Mouse (Mus musculus): ENCODE data around the gene Nrxn2. TPM values are rescaled to one million over a fixed set of nuclear protein-coding genes. Genes with fewer than 3 reads are reported as not detected.

Gene Nrxn2
- polyA plus RNA-seq, 1 experiment = 7.3 TPM

DNA sequence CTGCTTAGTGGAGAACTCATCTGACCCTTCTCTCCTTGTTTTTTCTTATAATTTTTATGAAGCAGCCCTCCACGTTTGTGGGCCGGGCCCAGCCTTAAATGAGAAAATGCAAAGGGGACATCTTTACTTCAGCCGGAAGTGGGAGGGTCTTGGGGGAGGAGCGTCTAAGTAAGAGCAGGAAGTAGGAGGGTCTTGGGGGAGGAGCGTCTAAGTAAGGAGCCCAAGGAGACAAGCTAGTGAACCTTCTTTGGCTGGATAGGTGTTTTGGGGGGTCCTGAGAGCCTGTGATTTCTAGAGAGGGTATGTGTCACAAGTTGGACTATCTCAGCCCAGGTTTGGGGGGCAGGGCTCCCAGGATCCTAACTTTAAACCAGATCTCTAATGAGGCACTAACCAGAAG lies 96.9 kb downstream of the Nrxn2 start:
- no peak for TF ChIP-seq CTCF (IDR thresholded peaks at IDR 0.05; ENCODE audit: insufficient read depth, low read length)
- TF ChIP-seq POLR2A (IDR thresholded peaks at IDR 0.05; ENCODE audit: borderline replicate concordance, extremely low read depth, low read depth, low read length) = no peak
- no peaks in the 10 kb centered on the region for H3K4me1 ChIP-seq (ENCODE audit: control insufficient read depth, insufficient read depth, low read length)
- WGBS = 51% methylated on average over 5 of the region's 5 CpGs
- DNase-seq = no peak
- no peak overlapping the region for H3K4me3 ChIP-seq (replicated peaks; ENCODE audit: extremely low read depth, low read depth, low read length)

DNA sequence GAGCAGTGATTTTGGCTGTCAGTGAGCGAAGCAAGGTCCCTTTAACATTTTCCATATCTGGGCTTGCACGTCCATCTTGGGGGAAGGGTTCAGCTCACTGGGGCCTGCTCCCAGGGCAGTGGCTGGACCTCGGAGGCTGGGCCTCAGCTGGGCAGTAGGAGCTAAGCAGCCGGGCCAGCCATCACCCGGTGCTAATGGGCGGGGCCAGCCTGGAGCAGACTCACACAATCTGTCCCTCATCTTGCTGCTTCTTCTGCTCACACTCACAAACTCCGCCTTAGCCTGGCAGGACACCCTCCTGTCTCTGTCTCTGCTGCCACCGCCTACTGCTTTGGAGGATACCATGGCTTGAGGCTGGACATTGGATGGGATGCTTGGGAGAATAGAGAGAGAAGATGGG lies 97.6 kb downstream of the Nrxn2 start:
- no peak for DNase-seq
- no peaks in the 10 kb centered on the region for H3K4me1 ChIP-seq (ENCODE audit: control insufficient read depth, insufficient read depth, low read length)
- TF ChIP-seq CTCF (IDR thresholded peaks at IDR 0.05; ENCODE audit: insufficient read depth, low read length) (no peak), POLR2A (IDR thresholded peaks at IDR 0.05; ENCODE audit: borderline replicate concordance, extremely low read depth, low read depth, low read length) (no peak)
- WGBS = 61% methylated on average over 8 of the region's 8 CpGs
- H3K4me3 ChIP-seq (replicated peaks; ENCODE audit: extremely low read depth, low read depth, low read length) = no peak overlapping the region

DNA sequence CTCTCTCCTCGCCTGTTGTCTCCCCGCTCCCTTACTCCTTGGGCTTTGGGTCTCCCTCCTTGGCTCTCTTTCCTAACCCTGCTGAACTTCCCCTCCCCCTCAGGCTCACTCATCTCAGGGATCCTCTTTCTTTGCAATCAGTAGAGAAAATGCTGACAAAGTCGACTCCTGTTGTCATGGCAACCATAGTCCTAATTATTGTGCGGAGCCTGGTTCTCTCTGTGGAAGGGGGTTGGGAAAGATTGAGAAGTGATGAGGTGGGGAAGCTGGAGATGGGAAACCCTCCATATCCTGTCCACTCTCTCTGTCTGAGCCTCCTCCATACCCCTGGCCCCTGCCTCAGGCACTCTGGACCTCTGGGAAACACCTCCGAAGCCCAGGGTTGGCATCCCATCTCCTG lies 100.1 kb downstream of the Nrxn2 start:
- Histone ChIP-seq H3K4me1 (ENCODE audit: control insufficient read depth, insufficient read depth, low read length) (no peaks in the 10 kb centered on the region), H3K4me3 (replicated peaks; ENCODE audit: extremely low read depth, low read depth, low read length) (no peak overlapping the region)
- no peak for DNase-seq
- 58% methylated on average over 5 of the region's 5 CpGs for WGBS
- no peak for TF ChIP-seq POLR2A (IDR thresholded peaks at IDR 0.05; ENCODE audit: borderline replicate concordance, extremely low read depth, low read depth, low read length)
- TF ChIP-seq CTCF (IDR thresholded peaks at IDR 0.05; ENCODE audit: insufficient read depth, low read length) = no peak

DNA sequence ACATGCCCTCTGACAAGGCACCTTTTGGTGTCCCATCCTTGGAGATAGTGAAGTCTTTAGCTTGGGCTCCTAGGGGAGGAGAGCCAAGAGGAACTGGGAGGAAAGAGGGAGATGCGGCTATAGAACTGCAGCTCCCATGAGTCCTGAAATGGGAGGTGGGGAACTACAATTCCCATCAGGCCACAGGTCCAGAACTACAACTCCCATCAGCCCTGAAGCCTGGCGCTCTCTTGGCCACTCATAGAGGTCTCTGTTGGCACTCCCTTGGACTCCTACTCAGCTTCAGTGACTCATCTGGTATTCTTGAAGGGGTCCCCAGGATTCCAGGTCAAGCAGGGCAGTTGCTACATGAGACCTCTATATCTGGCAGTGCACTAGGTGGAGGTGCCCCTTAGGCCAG lies 101.0 kb downstream of the Nrxn2 start:
- H3K4me1 ChIP-seq (ENCODE audit: control insufficient read depth, insufficient read depth, low read length) = no peaks in the 10 kb centered on the region
- 66% methylated on average over 2 of the region's 2 CpGs for WGBS
- no peak for DNase-seq
- no peak overlapping the region for H3K4me3 ChIP-seq (replicated peaks; ENCODE audit: extremely low read depth, low read depth, low read length)
- TF ChIP-seq CTCF (IDR thresholded peaks at IDR 0.05; ENCODE audit: insufficient read depth, low read length) (no peak), POLR2A (IDR thresholded peaks at IDR 0.05; ENCODE audit: borderline replicate concordance, extremely low read depth, low read depth, low read length) (no peak)

DNA sequence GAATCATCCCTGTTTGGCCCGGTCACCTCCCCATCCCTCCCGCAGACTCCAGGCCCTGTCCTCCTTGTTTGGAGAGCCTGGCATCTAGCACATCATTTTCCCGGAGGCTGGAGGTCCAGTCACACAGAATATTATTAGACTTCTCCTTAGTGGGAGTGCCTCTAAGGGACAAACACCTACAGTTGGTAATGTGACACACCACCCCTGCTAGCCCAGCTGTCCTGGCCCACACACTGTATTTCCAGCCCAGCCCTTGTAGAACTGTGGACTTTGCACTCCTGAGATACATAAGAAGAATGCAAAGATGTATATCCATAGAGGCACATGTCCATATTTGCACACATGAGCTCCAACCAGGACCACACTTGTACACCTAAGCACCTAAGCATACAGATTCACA lies 103.1 kb downstream of the Nrxn2 start:
- no peaks in the 10 kb centered on the region for H3K4me1 ChIP-seq (ENCODE audit: control insufficient read depth, insufficient read depth, low read length)
- no peak overlapping the region for H3K4me3 ChIP-seq (replicated peaks; ENCODE audit: extremely low read depth, low read depth, low read length)
- TF ChIP-seq CTCF (IDR thresholded peaks at IDR 0.05; ENCODE audit: insufficient read depth, low read length) (no peak), POLR2A (IDR thresholded peaks at IDR 0.05; ENCODE audit: borderline replicate concordance, extremely low read depth, low read depth, low read length) (no peak)
- WGBS = 72% methylated on average over 3 of the region's 3 CpGs
- DNase-seq = no peak

DNA sequence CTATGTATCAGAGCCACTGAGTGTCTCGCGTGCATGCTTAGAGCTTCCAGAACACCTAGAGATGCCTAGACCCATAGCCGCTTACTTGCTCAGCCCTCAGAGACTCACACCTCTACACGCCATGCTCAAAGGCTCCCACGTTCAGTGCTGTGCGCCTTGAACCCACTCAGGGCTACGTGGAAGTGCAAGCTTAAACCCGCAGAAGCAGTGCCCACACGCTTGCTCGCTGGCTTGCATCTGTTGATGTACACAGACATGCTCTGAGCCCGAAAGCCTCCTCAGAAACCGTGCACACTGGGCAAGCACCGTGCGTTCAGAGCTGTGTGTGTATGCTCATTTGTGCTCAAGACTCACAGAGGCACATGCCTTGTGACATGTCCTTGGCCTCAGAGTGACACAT lies 103.8 kb downstream of the Nrxn2 start:
- no peak for DNase-seq
- Histone ChIP-seq H3K4me3 (replicated peaks; ENCODE audit: extremely low read depth, low read depth, low read length) (no peak overlapping the region), H3K4me1 (ENCODE audit: control insufficient read depth, insufficient read depth, low read length) (no peaks in the 10 kb centered on the region)
- no peak for TF ChIP-seq POLR2A (IDR thresholded peaks at IDR 0.05; ENCODE audit: borderline replicate concordance, extremely low read depth, low read depth, low read length)
- TF ChIP-seq CTCF (IDR thresholded peaks at IDR 0.05; ENCODE audit: insufficient read depth, low read length) = no peak
- 90% methylated on average over 14 of the region's 14 CpGs for WGBS

DNA sequence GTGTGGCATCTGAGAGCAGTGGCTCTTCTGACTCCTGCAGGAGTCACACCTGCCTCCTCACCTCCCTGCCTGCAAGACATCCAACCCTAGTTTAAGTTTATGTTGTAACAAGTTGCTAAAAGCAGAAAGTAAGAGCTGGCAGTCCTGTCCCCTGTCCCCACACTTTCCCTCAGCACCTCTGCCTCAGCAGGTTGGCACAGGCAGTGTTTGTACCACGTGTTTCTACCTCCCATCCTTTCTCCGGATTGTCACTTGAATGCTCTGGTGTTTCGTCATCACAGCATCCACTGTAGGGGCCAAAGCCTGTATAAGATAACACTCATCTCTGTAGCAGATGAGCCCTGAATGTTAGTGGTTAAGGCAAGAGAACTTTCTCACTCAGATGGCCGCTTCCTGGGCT lies 106.5 kb downstream of the Nrxn2 start:
- no peak overlapping the region for H3K4me3 ChIP-seq (replicated peaks; ENCODE audit: extremely low read depth, low read depth, low read length)
- H3K4me1 ChIP-seq (ENCODE audit: control insufficient read depth, insufficient read depth, low read length) = no peaks in the 10 kb centered on the region
- WGBS = 64% methylated on average over 4 of the region's 4 CpGs
- DNase-seq = no peak
- TF ChIP-seq CTCF (IDR thresholded peaks at IDR 0.05; ENCODE audit: insufficient read depth, low read length) (no peak), POLR2A (IDR thresholded peaks at IDR 0.05; ENCODE audit: borderline replicate concordance, extremely low read depth, low read depth, low read length) (no peak)

DNA sequence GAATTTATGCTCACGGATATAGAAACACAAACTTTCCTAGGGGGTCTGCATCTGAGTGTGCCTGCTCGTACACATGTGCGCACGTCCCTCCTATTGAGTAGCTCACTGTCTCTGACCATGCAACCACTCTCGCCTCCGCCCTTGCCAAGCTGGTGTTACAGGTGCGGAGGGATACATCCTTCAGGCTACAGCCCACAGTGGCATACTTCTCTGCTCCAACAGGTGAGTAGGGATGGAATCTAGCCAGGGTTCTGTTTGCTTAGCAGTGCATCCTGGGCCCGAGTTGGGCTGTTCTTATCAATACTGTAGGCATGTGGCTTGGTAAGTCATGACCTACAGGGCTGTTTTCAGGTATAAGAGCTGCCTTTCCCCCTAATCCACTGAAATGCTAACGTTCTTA lies 107.5 kb downstream of the Nrxn2 start:
- H3K4me3 ChIP-seq (replicated peaks; ENCODE audit: extremely low read depth, low read depth, low read length) = no peak overlapping the region
- DNase-seq = no peak
- TF ChIP-seq CTCF (IDR thresholded peaks at IDR 0.05; ENCODE audit: insufficient read depth, low read length) (no peak), POLR2A (IDR thresholded peaks at IDR 0.05; ENCODE audit: borderline replicate concordance, extremely low read depth, low read depth, low read length) (no peak)
- WGBS = 82% methylated on average over 9 of the region's 9 CpGs
- 0 out of 2 replicates have a peak, but pooled peaks cover 2% of the 10 kb centered on the region for H3K4me1 ChIP-seq (ENCODE audit: control insufficient read depth, insufficient read depth, low read length)

DNA sequence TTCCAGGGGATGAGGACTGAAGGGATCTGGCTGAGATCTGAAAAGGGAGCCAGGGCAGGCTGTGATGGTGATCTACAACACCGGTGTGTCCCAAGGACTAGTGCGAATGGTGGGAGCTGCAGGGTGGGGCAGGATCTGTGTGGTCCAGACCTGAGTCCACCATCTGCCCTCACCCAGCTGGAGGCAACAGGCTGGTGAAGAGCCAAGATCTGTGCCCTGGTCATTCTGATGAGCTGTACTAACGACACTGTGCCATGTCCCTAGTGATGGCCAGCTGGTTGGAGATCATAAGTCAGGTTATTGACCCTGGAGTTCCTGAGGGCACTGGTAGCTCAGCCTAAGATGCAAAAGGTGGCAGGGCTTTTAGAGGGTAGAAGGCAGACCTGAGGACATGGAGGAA lies 108.9 kb downstream of the Nrxn2 start:
- DNase-seq = no peak
- Histone ChIP-seq H3K4me1 (ENCODE audit: control insufficient read depth, insufficient read depth, low read length) (0 out of 2 replicates have a peak, but pooled peaks cover 4% of the 10 kb centered on the region), H3K4me3 (replicated peaks; ENCODE audit: extremely low read depth, low read depth, low read length) (no peak overlapping the region)
- TF ChIP-seq POLR2A (IDR thresholded peaks at IDR 0.05; ENCODE audit: borderline replicate concordance, extremely low read depth, low read depth, low read length) (no peak), CTCF (IDR thresholded peaks at IDR 0.05; ENCODE audit: insufficient read depth, low read length) (no peak)
- 85% methylated on average over 3 of the region's 3 CpGs for WGBS

DNA sequence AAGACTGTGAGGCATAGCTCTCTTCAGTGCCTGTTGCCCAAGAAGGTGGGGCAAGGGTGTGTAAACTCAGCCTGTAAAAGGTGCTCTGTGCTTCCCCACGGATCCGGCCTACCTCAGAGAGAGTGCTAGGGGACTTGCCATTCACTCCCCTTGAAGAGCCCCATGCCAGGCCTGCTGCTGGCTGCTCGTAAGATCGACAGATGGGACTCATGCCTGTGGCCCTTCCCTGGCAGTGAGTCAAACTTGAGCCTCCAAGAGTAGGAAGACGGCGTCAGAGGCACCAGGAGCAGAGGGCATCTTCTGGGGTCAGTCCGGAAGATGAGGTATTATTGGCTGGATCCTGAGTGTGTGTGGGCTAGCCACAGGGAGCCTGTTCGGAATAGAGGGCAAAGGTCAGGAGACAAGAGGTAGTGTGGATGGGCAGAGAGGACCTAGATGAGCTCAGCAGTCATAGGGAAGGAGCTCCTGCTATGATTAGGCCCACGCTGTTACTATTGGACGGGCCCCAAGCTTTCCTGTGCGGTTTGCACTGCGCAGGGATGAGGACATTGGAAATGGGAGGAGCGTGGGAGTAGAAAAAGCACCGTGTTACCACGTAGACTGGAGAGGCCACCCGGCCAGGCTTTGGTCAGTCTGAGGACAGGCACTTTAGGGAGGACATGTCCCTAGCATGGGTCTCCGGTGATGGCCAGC lies 109.5 kb downstream of the Nrxn2 start:
- WGBS = 82% methylated on average over 17 of the region's 17 CpGs

More for the DNA sequence above, 109.5 kb downstream of the Nrxn2 start:
- H3K4me3 ChIP-seq (replicated peaks; ENCODE audit: extremely low read depth, low read depth, low read length) = no peak overlapping the region
- TF ChIP-seq CTCF (IDR thresholded peaks at IDR 0.05; ENCODE audit: insufficient read depth, low read length) = no peak
- H3K4me1 ChIP-seq (ENCODE audit: control insufficient read depth, insufficient read depth, low read length) = 0 out of 2 replicates have a peak, but pooled peaks cover 4% of the 10 kb centered on the region
- no peak for DNase-seq

Measured in lung, adult 2 months (tissue).